Mouse (Mus musculus) granulocyte monocyte progenitor cell, adult 5-6 weeks (primary cell): ENCODE measurements around the gene Vmn2r112. TPM values are rescaled to one million over a fixed set of nuclear protein-coding genes. Genes with fewer than 3 reads are reported as not detected.
"Not testable (repeated sequence)": the region's sequence is repeated elsewhere in the genome, so short reads cannot be mapped to it uniquely, and the experiment has no call there.

Experiments
- ATAC-seq: replicated peaks from 2 replicates; pipeline ENCODE4 v1.8.0; 2016; ENCODE audit warnings: mild to moderate bottlenecking, moderate TSS enrichment, inconsistent platforms; ENCODE audit not compliant: poor library complexity, severe bottlenecking
- total RNA-seq, 2 experiments: library from RNA; stranded (forward) in 1 of 2; stranded (reverse) in 1 of 2; fragments of 200-712, 200-1000 nt in 1 of 2; fragments of >200 nt in 1 of 2; fragmentation: Nextera tagmentation in 1 of 2; gene quantifications; 2 replicates each; pipeline ENCODE4 v1.2.3; 2014 to 2017

Vmn2r112 gene
- total RNA-seq (2014; fragmentation: Nextera tagmentation) (not detected in 2 replicates), total RNA-seq (2017) (not detected in 2 replicates)

DNA sequence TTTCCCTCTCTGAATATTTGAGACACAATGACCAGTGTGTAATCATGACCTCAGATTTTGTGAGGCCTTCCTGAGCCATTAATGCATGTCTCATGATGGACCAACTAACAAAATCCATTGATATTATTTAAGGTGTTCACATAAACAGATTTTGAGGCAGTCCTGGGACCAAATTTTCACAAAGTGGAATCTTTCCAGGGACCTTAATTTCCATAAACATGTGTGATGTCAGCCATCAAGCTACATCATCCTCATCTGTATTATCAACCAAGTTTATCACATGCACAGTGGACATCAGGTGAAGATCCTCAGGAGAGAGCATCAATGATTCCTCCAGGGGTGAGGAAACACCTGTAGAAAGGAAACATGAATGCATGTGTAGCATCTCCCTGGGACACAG lies at the start of gene Vmn2r112:
Gene Vmn2r112, plus strand, starts transcription at position 301 of the 400 bp plus-strand sequence.
- not testable (repeated sequence) for ATAC-seq

DNA sequence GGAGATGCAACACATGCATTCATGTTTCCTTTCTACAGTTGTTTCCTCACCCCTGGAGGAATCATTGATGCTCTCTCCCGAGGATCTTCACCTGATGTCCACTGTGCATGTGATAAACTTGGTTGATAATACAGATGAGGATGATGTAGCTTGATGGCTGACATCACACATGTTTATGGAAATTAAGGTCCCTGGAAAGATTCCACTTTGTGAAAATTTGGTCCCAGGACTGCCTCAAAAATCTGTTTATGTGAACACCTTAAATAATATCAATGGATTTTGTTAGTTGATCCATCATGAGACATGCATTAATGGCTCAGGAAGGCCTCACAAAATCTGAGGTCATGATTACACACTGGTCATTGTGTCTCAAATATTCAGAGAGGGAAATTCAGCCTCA lies 27.4 kb upstream of the Vmn2r112 start, which contains the start of gene Vmn2r111:
Gene Vmn2r111, minus strand, starts transcription at position 101 of the 400 bp plus-strand sequence.
- not testable (repeated sequence) for ATAC-seq

DNA sequence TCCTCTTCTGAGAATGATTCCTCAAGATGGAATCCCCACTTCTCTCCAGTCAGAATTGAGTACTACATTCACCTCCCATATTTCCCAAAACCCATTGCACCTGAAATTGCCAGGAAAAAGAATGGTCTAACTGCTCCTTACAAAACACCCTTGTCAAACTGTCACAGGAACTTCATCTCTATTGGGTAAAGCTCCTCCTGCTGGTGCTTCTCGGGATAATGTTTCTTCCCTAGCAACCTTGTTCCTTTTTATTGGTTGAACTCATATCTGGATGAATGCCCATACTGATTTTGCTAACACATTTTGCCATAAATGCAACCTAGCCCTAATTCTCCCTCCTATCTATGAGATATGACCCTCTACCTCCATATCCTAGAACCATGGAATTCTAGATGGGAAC lies 29.9 kb downstream of the Vmn2r112 start:
- ATAC-seq, result no peak

Other genes with a start within 250 kb of the Vmn2r112 start
- gene Zfp944, start 239.6 kb upstream of the Vmn2r112 start, total RNA-seq (2014; fragmentation: Nextera tagmentation), result 10.9 and 17.8 TPM in 2 replicates
- gene Zfp944, start 239.6 kb upstream of the Vmn2r112 start, total RNA-seq (2017), result 13.1 and 13.5 TPM in 2 replicates
- gene Zfp758, start 239.5 kb upstream of the Vmn2r112 start, total RNA-seq (2014; fragmentation: Nextera tagmentation), result 3.1 and 15.2 TPM in 2 replicates
- gene Zfp758, start 239.5 kb upstream of the Vmn2r112 start, total RNA-seq (2017), result 9.9 and 17.9 TPM in 2 replicates
- gene Zfp946, start 176.7 kb upstream of the Vmn2r112 start, total RNA-seq (2014; fragmentation: Nextera tagmentation), result 10.1 and 10.2 TPM in 2 replicates
- gene Zfp946, start 176.7 kb upstream of the Vmn2r112 start, total RNA-seq (2017), result 3.2 and 8.2 TPM in 2 replicates
- not detected in 2 replicates for gene Vmn2r111, start 27.5 kb upstream of the Vmn2r112 start, total RNA-seq (2014; fragmentation: Nextera tagmentation)
- not detected in 2 replicates for gene Vmn2r111, start 27.5 kb upstream of the Vmn2r112 start, total RNA-seq (2017)